Mouse (Mus musculus): ENCODE measurements around the gene Spata21.

GRCm38 (mm10) chr4:141149116-141149515 is 61.0 kb downstream of the Spata21 start:
- TF ChIP-seq GATA1 (IDR thresholded peaks at IDR 0.05; ENCODE audit: low read length) = no peak
- no peak for TF ChIP-seq TAL1 (IDR thresholded peaks at IDR 0.05; ENCODE audit: low read length)

Measured in erythroblast, embryonic 14.5 days (primary cell).